Mouse (Mus musculus) kidney, adult 2 months (tissue): ENCODE data around the gene Nudt7.

ENCODE experiments used
- CTCF ChIP-seq: fragments of 200-500 bp; conservative IDR thresholded peaks from 2 replicates; pipeline ENCODE4 v1.5.1; 2011; ENCODE audit warnings: low read depth, mild to moderate bottlenecking, control low read depth, low read length, moderate library complexity, mixed read lengths; ENCODE audit not compliant: insufficient read depth, insufficient read length
- POLR2A ChIP-seq: fragments of 200-500 bp; IDR thresholded peaks from one replicate; pipeline ENCODE4 v1.6.1; 2011; ENCODE audit warnings: low read depth, low read length, control low read depth

DNA sequence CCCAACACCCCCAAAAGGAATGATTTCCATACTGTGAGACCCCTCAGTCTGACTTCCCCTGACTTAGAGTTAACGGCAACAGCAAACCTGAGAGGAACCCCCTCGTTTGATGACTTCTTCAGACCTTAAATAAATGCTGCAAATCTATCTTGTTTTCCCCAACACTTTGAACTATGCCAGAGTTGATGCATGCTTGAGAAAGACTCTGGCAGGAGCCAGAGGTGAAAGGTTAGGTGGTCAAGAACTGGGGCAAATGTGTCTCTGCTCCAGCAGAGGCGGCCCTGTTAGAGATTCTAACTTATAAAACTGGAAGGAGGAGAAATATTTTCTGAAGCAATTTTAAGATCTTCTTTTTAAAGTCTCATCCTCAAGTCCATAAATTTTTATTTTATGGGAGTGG, 26.3 kb downstream of the Nudt7 start:
- no peak for TF ChIP-seq CTCF
- TF ChIP-seq POLR2A, result no peak
